Mouse (Mus musculus): ENCODE data around the gene Ccnd2.

DNA sequence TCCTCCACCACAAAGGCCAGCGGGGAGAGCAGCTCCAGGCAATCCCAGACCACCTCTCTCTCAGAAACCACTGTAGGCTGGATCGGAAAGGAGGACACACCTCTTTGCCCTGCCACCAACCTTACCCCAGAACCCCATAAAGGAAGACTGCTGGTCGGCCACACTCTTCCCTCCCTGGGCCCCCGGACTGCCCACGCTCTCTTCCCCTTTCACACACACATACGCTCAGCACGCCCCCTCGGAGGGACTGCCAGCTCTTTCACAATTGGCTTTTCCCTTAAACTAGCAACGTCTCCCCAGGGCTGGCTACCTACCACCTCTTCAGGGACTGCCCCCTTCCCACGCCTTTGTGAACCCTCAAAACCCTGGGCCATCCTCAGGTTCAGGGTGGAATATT is 8.9 kb downstream of the Ccnd2 start:
- TF ChIP-seq MAFK (IDR thresholded peaks at IDR 0.05; ENCODE audit: insufficient read depth, low read depth, low read length) (no peak), HCFC1 (IDR thresholded peaks at IDR 0.05; ENCODE audit: borderline replicate concordance, insufficient read depth, low read length) (no peak), ZNF384 (IDR thresholded peaks at IDR 0.05; ENCODE audit: low read depth, low read length) (no peak)
